In the genomic region with DNA sequence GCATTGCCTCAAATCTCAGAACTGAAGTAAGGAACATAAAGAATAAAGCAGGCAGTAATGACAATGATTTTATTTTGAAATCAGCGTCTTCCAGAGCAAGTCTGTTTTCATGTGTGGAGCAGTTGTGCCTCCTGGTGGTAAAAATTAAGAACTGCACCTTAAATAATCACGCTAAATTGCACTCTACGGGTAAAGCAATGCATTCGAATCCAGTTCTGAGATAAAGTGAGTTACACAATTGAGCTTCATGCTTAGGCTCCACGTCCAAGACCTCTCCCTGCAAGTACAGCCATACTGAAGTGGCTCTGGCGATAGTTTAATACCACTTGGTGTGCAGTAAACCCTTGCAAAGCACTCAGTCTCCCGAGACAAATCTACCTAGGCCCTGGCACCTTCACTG, we compare ENCODE assay signal across 9 mouse cellular contexts.
DNase-seq lines count a peak whose midpoint lies in the region; ATAC-seq and TF ChIP-seq lines count a peak whose summit lies in the region.
"Had no signal": no experiment of that assay in that cellular context is flagged by ENCODE, and none has a peak within 500 bp of the region (broad histone marks: within the 10 kb centered on the region; RNA-seq: fewer than 3 reads in every experiment).

No protein-coding gene starts in this region.

- TF ChIP-seq CTCF in liver, embryonic 14.5 days (IDR thresholded peaks at IDR 0.05; ENCODE audit: low read depth): peak; percentile 72

- no peak overlapping the region for H3K4me3 ChIP-seq in liver, embryonic 14.5 days (ENCODE audit: insufficient read depth in 1 of 2, low read depth in 2 of 2, low read length in 2 of 2)
- H3K4me3 ChIP-seq in lung, embryonic 16.5 days (ENCODE audit: low read length): no peak overlapping the region
- H3K4me3 ChIP-seq: heart, embryonic 15.5 days had no signal

- H3K4me2 ChIP-seq in liver, embryonic 14.5 days (ENCODE audit: low read depth): no peak overlapping the region
- no peak overlapping the region for H3K4me2 ChIP-seq in lung, embryonic 16.5 days (ENCODE audit: low read depth, low read length)
- H3K4me2 ChIP-seq: heart, embryonic 15.5 days had no signal

- no peak for ATAC-seq in liver, embryonic 14.5 days (ENCODE audit: insufficient read depth)
- peak; percentile 47; the same call in 1 of the 2 replicates for ATAC-seq in frontal cortex, adult (ENCODE audit: low TSS enrichment)
- 0 out of 2 replicates have a peak, but pooled peaks have one; percentile 1 for ATAC-seq in lung, embryonic 16.5 days (ENCODE audit: low read depth)

- WGBS in liver, embryonic 14.5 days (ENCODE audit: insufficient replicate concordance): 22% methylated on average over 7 of the region's 7 CpGs
- 18% methylated on average over 7 of the region's 7 CpGs for WGBS in lung, embryonic 16.5 days

- H3K27ac ChIP-seq in liver, embryonic 14.5 days: no peak overlapping the region
- H3K27ac ChIP-seq in lung, embryonic 16.5 days (ENCODE audit: low read length): no peak overlapping the region
- H3K27ac ChIP-seq: heart, embryonic 15.5 days had no signal

- H3K4me1 ChIP-seq in liver, embryonic 14.5 days (replicated peaks; ENCODE audit: control insufficient read depth in 2 of 2, insufficient read depth in 2 of 2, low read length in 1 of 2): no peaks in the 10 kb centered on the region
- no peaks in the 10 kb centered on the region for H3K4me1 ChIP-seq in lung, embryonic 16.5 days (replicated peaks; ENCODE audit: control insufficient read depth, insufficient read depth, low read length)

- DNase-seq in cerebellum, adult 9-10 months: peak; percentile 42
- no peak for DNase-seq in cerebellum, adult 11-12 months
- DNase-seq in liver, embryonic 14.5 days (ENCODE audit: low read depth in 3 of 3, low spot score in 3 of 3): peak in 1 of 3 experiments; percentile 12
- DNase-seq in liver: no peak
- peak; percentile 40 for DNase-seq in T-cell, adult 2 months (ENCODE audit: low spot score)
- DNase-seq in spleen, adult 12 weeks (ENCODE audit: low spot score): no peak

- no peaks in the 10 kb centered on the region for H3K36me3 ChIP-seq in liver, embryonic 14.5 days (replicated peaks; ENCODE audit: control insufficient read depth, insufficient read depth, low read depth)
- H3K36me3 ChIP-seq in lung, embryonic 16.5 days (ENCODE audit: control insufficient read depth, insufficient read depth, low read length): no peaks in the 10 kb centered on the region

- H3K9me3 ChIP-seq in liver, embryonic 14.5 days (ENCODE audit: control insufficient read depth, low read length): no peaks in the 10 kb centered on the region
- no peaks in the 10 kb centered on the region for H3K9me3 ChIP-seq in lung, embryonic 16.5 days (ENCODE audit: control insufficient read depth, low read length)
- H3K9me3 ChIP-seq: heart, embryonic 15.5 days had no signal

- no peak for TF ChIP-seq EP300 in liver, embryonic 14.5 days (IDR thresholded peaks at IDR 0.05; ENCODE audit: low read depth)

- H3K27me3 ChIP-seq in liver, embryonic 14.5 days (ENCODE audit: control insufficient read depth, insufficient read depth, low read length): no peaks in the 10 kb centered on the region
- no peaks in the 10 kb centered on the region for H3K27me3 ChIP-seq in lung, embryonic 16.5 days (ENCODE audit: control insufficient read depth, insufficient read depth, low read depth, low read length)
- H3K27me3 ChIP-seq: heart, embryonic 15.5 days had no signal

- H3K9ac ChIP-seq in liver, embryonic 14.5 days (replicated peaks): no peak overlapping the region
- H3K9ac ChIP-seq in lung, embryonic 16.5 days (ENCODE audit: low read length): no peak overlapping the region
- H3K9ac ChIP-seq: heart, embryonic 15.5 days had no signal

Comparison
In these comparisons a context has a peak if more than half of its experiments do, and no peak if none do; other contexts are left out.
1. DNase-seq: peak in cerebellum, adult 9-10 months (single experiment) and T-cell, adult 2 months (single experiment); none in cerebellum, adult 11-12 months (single experiment), liver (single experiment) and spleen, adult 12 weeks (single experiment).